Mouse (Mus musculus): ENCODE measurements around the gene Smim12. TPM values are rescaled to one million over a fixed set of nuclear protein-coding genes. Genes with fewer than 3 reads are reported as not detected.

Smim12 gene
- total and polyA plus RNA-seq, 2 experiments, result 24.1 to 27.1 TPM

DNA sequence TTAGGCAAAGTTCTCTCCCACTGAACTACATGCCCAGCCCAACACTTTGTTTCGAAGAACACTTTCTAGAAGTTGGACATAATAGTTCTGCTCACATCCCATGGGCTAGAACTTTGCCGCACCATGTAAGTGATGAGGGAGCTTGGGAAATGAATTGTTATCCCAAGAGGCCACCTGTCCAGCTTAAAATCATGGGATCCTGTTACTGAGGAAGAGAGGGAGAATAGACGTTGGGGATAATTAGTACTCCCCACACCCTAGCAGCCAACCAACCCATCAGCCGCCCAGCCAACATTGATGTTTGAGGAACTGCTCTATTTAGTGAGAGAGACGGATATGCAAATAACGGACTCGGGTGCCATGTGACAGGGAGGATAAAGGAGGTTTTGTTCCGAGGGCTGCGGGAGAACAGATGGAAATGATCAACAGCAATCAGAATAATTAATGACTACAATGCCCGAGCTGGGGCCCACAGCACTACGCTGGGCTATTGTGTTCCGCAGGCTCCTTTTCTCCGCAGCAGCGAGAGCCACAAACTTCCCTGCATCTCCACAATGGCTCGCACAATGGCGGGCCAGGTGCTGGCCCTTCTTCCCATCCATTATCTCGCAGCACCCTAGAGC is 16.4 kb upstream of the Smim12 start:
- WGBS, result 45% methylated on average over 17 of the region's 17 CpGs
- no peak overlapping the region for H3K4me3 ChIP-seq (ENCODE audit: insufficient read depth, low read depth, low read length)
- TF ChIP-seq POLR2A (IDR thresholded peaks at IDR 0.05; ENCODE audit: extremely low read depth, insufficient read depth, low read length), result no peak
- no peak for TF ChIP-seq CTCF (IDR thresholded peaks at IDR 0.05; ENCODE audit: low read depth, low read length)
- no peak overlapping the region for H3K27ac ChIP-seq (replicated peaks; ENCODE audit: insufficient read depth, low read depth, low read length)
- peaks cover 2% of the 10 kb centered on the region; the same call in 1 of the 2 replicates for H3K27me3 ChIP-seq (ENCODE audit: control insufficient read depth, insufficient read depth, low read length)
- no peak for DNase-seq (ENCODE audit: extremely low read depth, low read depth, low spot score)
- H3K79me2 ChIP-seq (ENCODE audit: control insufficient read depth, insufficient read depth, low read length), result no peaks in the 10 kb centered on the region
- no peak overlapping the region for H3K9ac ChIP-seq (ENCODE audit: low read depth, low read length)
- no peaks in the 10 kb centered on the region for H3K36me3 ChIP-seq (ENCODE audit: control insufficient read depth, insufficient read depth, low read length)
- no peaks in the 10 kb centered on the region for H3K4me1 ChIP-seq (ENCODE audit: control insufficient read depth, insufficient read depth, low read length)

- no peak for TF ChIP-seq CTCF (IDR thresholded peaks at IDR 0.05; ENCODE audit: low read depth, low read length)
- TF ChIP-seq POLR2A (IDR thresholded peaks at IDR 0.05; ENCODE audit: extremely low read depth, insufficient read depth, low read length), result no peak
- H3K36me3 ChIP-seq (ENCODE audit: control insufficient read depth, insufficient read depth, low read length), result no peaks in the 10 kb centered on the region
- no peak overlapping the region for H3K27ac ChIP-seq (replicated peaks; ENCODE audit: insufficient read depth, low read depth, low read length)
- no peak overlapping the region for H3K9ac ChIP-seq (ENCODE audit: low read depth, low read length)
- no peak overlapping the region for H3K4me3 ChIP-seq (ENCODE audit: insufficient read depth, low read depth, low read length)
- H3K79me2 ChIP-seq (ENCODE audit: control insufficient read depth, insufficient read depth, low read length), result no peaks in the 10 kb centered on the region
- no peak for DNase-seq (ENCODE audit: extremely low read depth, low read depth, low spot score)
- 56% methylated on average over 6 of the region's 6 CpGs for WGBS
- no peaks in the 10 kb centered on the region for H3K4me1 ChIP-seq (ENCODE audit: control insufficient read depth, insufficient read depth, low read length)
- H3K27me3 ChIP-seq (ENCODE audit: control insufficient read depth, insufficient read depth, low read length), result peaks cover 5% of the 10 kb centered on the region; the same call in 1 of the 2 replicates
Observed at GRCm38 (mm10) chr4:127232028-127232427, 11.6 kb upstream of the Smim12 start.

DNA sequence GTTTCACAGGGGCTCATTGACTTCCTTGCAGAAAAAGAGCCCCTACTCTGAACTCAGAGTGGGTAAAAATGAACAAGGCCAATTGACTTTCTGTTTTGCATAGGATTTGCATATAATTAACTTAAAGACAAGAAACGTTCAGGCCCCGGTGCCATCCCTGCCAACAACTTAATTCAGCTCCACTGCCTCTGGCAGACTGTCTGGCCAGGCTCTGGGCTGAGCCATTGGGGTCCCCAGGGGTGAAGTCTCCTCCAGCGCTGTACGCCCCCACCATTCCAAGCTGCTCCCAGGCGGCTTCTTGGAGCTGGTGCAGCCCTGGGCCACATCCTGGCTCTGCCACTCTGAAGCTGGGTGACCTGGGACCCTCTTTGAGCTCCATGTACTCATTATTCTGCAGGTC is 11.0 kb upstream of the Smim12 start:
- Histone ChIP-seq H3K27me3 (ENCODE audit: control insufficient read depth, insufficient read depth, low read length) (peaks cover 5% of the 10 kb centered on the region; the same call in 1 of the 2 replicates), H3K27ac (replicated peaks; ENCODE audit: insufficient read depth, low read depth, low read length) (no peak overlapping the region), H3K79me2 (ENCODE audit: control insufficient read depth, insufficient read depth, low read length) (no peaks in the 10 kb centered on the region), H3K9ac (ENCODE audit: low read depth, low read length) (no peak overlapping the region), H3K4me1 (ENCODE audit: control insufficient read depth, insufficient read depth, low read length) (no peaks in the 10 kb centered on the region), H3K36me3 (ENCODE audit: control insufficient read depth, insufficient read depth, low read length) (no peaks in the 10 kb centered on the region), H3K4me3 (ENCODE audit: insufficient read depth, low read depth, low read length) (no peak overlapping the region)
- WGBS, result 78% methylated on average over 5 of the region's 5 CpGs
- no peak for DNase-seq (ENCODE audit: extremely low read depth, low read depth, low spot score)
- TF ChIP-seq CTCF (IDR thresholded peaks at IDR 0.05; ENCODE audit: low read depth, low read length) (no peak), POLR2A (IDR thresholded peaks at IDR 0.05; ENCODE audit: extremely low read depth, insufficient read depth, low read length) (no peak)

- DNase-seq (ENCODE audit: extremely low read depth, low read depth, low spot score), result no peak
- H3K27me3 ChIP-seq (ENCODE audit: control insufficient read depth, insufficient read depth, low read length), result peaks cover 5% of the 10 kb centered on the region; the same call in 1 of the 2 replicates
- no peaks in the 10 kb centered on the region for H3K36me3 ChIP-seq (ENCODE audit: control insufficient read depth, insufficient read depth, low read length)
- H3K79me2 ChIP-seq (ENCODE audit: control insufficient read depth, insufficient read depth, low read length), result no peaks in the 10 kb centered on the region
- no peak overlapping the region for H3K27ac ChIP-seq (replicated peaks; ENCODE audit: insufficient read depth, low read depth, low read length)
- no peak overlapping the region for H3K9ac ChIP-seq (ENCODE audit: low read depth, low read length)
- H3K4me3 ChIP-seq (ENCODE audit: insufficient read depth, low read depth, low read length), result no peak overlapping the region
- WGBS, result 87% methylated on average over 40 of the region's 40 CpGs
- TF ChIP-seq CTCF (IDR thresholded peaks at IDR 0.05; ENCODE audit: low read depth, low read length) (no peak), POLR2A (IDR thresholded peaks at IDR 0.05; ENCODE audit: extremely low read depth, insufficient read depth, low read length) (no peak)
- H3K4me1 ChIP-seq (ENCODE audit: control insufficient read depth, insufficient read depth, low read length), result no peaks in the 10 kb centered on the region
Observed at GRCm38 (mm10) chr4:127233416-127234125, 10.0 kb upstream of the Smim12 start.

GRCm38 (mm10) chr4:127235742-127236487 is 7.7 kb upstream of the Smim12 start:
- peak; percentile 68 for DNase-seq (ENCODE audit: extremely low read depth, low read depth, low spot score)
- TF ChIP-seq POLR2A (IDR thresholded peaks at IDR 0.05; ENCODE audit: extremely low read depth, insufficient read depth, low read length) (no peak), CTCF (IDR thresholded peaks at IDR 0.05; ENCODE audit: low read depth, low read length) (peak; percentile 85)
- Histone ChIP-seq H3K4me1 (ENCODE audit: control insufficient read depth, insufficient read depth, low read length) (no peaks in the 10 kb centered on the region), H3K27ac (replicated peaks; ENCODE audit: insufficient read depth, low read depth, low read length) (no peak overlapping the region), H3K36me3 (ENCODE audit: control insufficient read depth, insufficient read depth, low read length) (no peaks in the 10 kb centered on the region), H3K9ac (ENCODE audit: low read depth, low read length) (peak overlapping the region; percentile 59), H3K4me3 (ENCODE audit: insufficient read depth, low read depth, low read length) (peak overlapping the region; percentile 45; the same call in 1 of the 2 replicates), H3K79me2 (ENCODE audit: control insufficient read depth, insufficient read depth, low read length) (no peaks in the 10 kb centered on the region), H3K27me3 (ENCODE audit: control insufficient read depth, insufficient read depth, low read length) (peaks cover 5% of the 10 kb centered on the region; the same call in 1 of the 2 replicates)
- WGBS, result 2% methylated on average over 67 of the region's 67 CpGs

Data from liver, adult 2 months (tissue).